Mouse (Mus musculus) CH12.LX (cell line): Measurements from ENCODE around the gene Zfp978. TPM values are rescaled to one million over a fixed set of nuclear protein-coding genes. Genes with fewer than 3 reads are reported as not detected.
"Not testable (repeated sequence)": the region's sequence is repeated elsewhere in the genome, so short reads cannot be mapped to it uniquely, and the experiment has no call there.

Source experiments
- DNase-seq: peaks from one replicate; pipeline ENCODE4 v3.0.0-alpha.2; 2013; ENCODE audit errors: extremely low read depth
- H3K27ac ChIP-seq: 2 replicates; pipeline ENCODE4 v1.5.1; 2012; ENCODE audit warnings: low read depth, mild to moderate bottlenecking, control low read depth, moderate library complexity; ENCODE audit not compliant: insufficient read depth
- H3K27me3 ChIP-seq: replicated peaks from 2 replicates; pipeline ENCODE3; 2012; ENCODE audit warnings: inconsistent platforms
- H3K36me3 ChIP-seq, 2 experiments: replicated peaks in 1 of 2; 2 replicates each; pipeline versions ENCODE3 to v1.6.1; 2012; ENCODE audit warnings: inconsistent platforms in 1 of 2, low read length in 1 of 2, mild to moderate bottlenecking in 1 of 2, mixed read lengths in 1 of 2, moderate library complexity in 1 of 2; ENCODE audit not compliant: control insufficient read depth in 1 of 2, insufficient read depth in 1 of 2
- H3K4me1 ChIP-seq, 2 experiments: 2 replicates each; pipeline ENCODE4 v1.6.1; 2012; ENCODE audit warnings: inconsistent platforms in 1 of 2, moderate library complexity in 1 of 2; ENCODE audit not compliant: insufficient read depth in 2 of 2, control insufficient read depth in 1 of 2
- H3K4me2 ChIP-seq: 2 replicates; pipeline ENCODE4 v1.6.1; 2012; ENCODE audit warnings: low read depth, mild to moderate bottlenecking, control low read depth; ENCODE audit not compliant: poor library complexity, insufficient read depth, severe bottlenecking
- H3K4me3 ChIP-seq, 3 experiments: fragments of 150-350 bp in 1 of 3; sonication (generic) in 1 of 3; replicated peaks in 1 of 3; 2 replicates each; pipeline versions ENCODE3 to v1.5.1; 2011 to 2012; ENCODE audit warnings: low read depth in 2 of 3, low read length in 2 of 3, mild to moderate bottlenecking in 2 of 3, moderate library complexity in 2 of 3, control low read depth in 1 of 3, improper control_type of control experiment in 1 of 3, inconsistent platforms in 1 of 3, mixed read lengths in 1 of 3; ENCODE audit not compliant: poor library complexity in 1 of 3
- H3K79me2 ChIP-seq: replicated peaks from 2 replicates; pipeline ENCODE4 v1.6.1; 2012; ENCODE audit warnings: mild to moderate bottlenecking, moderate library complexity; ENCODE audit not compliant: control insufficient read depth, poor library complexity, insufficient read depth, severe bottlenecking; ENCODE audit errors: extremely low read depth
- H3K9ac ChIP-seq: 2 replicates; pipeline ENCODE4 v1.6.1; 2012; ENCODE audit warnings: low read depth, mild to moderate bottlenecking, control low read depth, moderate library complexity; ENCODE audit not compliant: insufficient read depth
- H3K9me3 ChIP-seq: replicated peaks from 2 replicates; pipeline ENCODE3; 2012; ENCODE audit warnings: low read length, inconsistent platforms, mixed read lengths
- CHD1 ChIP-seq: IDR thresholded peaks from 2 replicates; pipeline ENCODE4 v1.6.1; 2012; ENCODE audit warnings: low read depth, low read length, improper control_type of control experiment, inconsistent platforms
- EP300 ChIP-seq: IDR thresholded peaks from 2 replicates; pipeline ENCODE4 v1.6.1; 2011; ENCODE audit warnings: low read length, improper control_type of control experiment
- HCFC1 ChIP-seq: IDR thresholded peaks from 2 replicates; pipeline ENCODE4 v1.6.1; 2012; ENCODE audit warnings: low read depth, mild to moderate bottlenecking, inconsistent platforms, low read length, improper control_type of control experiment
- IRF4 ChIP-seq: IDR thresholded peaks from 2 replicates; pipeline ENCODE4 v1.6.1; 2014; ENCODE audit warnings: low read depth, mild to moderate bottlenecking, inconsistent platforms, low read length, improper control_type of control experiment
- JUND ChIP-seq: conservative IDR thresholded peaks from 2 replicates; pipeline ENCODE4 v1.6.1; 2011; ENCODE audit warnings: low read depth, low read length, improper control_type of control experiment
- KAT2A ChIP-seq: IDR thresholded peaks from 2 replicates; pipeline ENCODE4 v1.6.1; 2012; ENCODE audit warnings: low read length, improper control_type of control experiment, inconsistent platforms; ENCODE audit not compliant: insufficient replicate concordance
- PAX5 ChIP-seq: IDR thresholded peaks from 2 replicates; pipeline ENCODE4 v1.6.1; 2012; ENCODE audit warnings: low read length, inconsistent platforms, mixed read lengths
- POLR2AphosphoS2 ChIP-seq: IDR thresholded peaks from 2 replicates; pipeline ENCODE4 v1.6.1; 2011; ENCODE audit warnings: low read depth, low read length, improper control_type of control experiment
- TCF12 ChIP-seq: IDR thresholded peaks from 2 replicates; pipeline ENCODE4 v1.6.1; 2014; ENCODE audit warnings: low read depth, mild to moderate bottlenecking, inconsistent platforms, low read length, improper control_type of control experiment
- dilution Hi-C: fragments of 300-500 bp; cut with MboI; formaldehyde crosslinking; loops from 2 replicates; pipeline ENCODE4 v1.14.3; 2020; ENCODE audit warnings: low sequenced_read_pairs; ENCODE audit not compliant: extremely low pct_unique_long_range_greater_than_20kb, extremely low pct_ligation_motif_present
- in situ Hi-C: fragments of 300-500 bp; cut with MboI; formaldehyde crosslinking; loops from 3 replicates; pipeline ENCODE4 v1.14.3; 2019; ENCODE audit warnings: low sequenced_read_pairs, low pct_ligation_motif_present, low pct_unique_long_range_greater_than_20kb, mixed read lengths
- polyA plus RNA-seq: library from polyadenylated mRNA; unstranded; fragments of >175 nt; gene quantifications from 2 replicates; pipeline ENCODE4 v1.2.1, GENCODE M21; 2012; ENCODE audit warnings: low read depth; ENCODE audit not compliant: insufficient read length
- total RNA-seq, 2 experiments: library from RNA; depleted of rRNA; stranded (reverse); fragments of 300-350 nt in 1 of 2; fragments of >200 nt in 1 of 2; gene quantifications; 2 replicates each; pipeline ENCODE4 v1.2.3; 2012 to 2014

Gene Zfp978
- total and polyA plus RNA-seq, 3 experiments = 0.72 TPM; not detected in 2

GRCm38 (mm10) chr4:147403509-147403908, 42.4 kb downstream of the Zfp978 start:
- H3K27ac ChIP-seq, H3K4me3 ChIP-seq, DNase-seq, dilution Hi-C loops, H3K27me3 ChIP-seq, H3K4me2 ChIP-seq, H3K36me3 ChIP-seq, in situ Hi-C loops, H3K9ac ChIP-seq, H3K79me2 ChIP-seq, H3K4me1 ChIP-seq: not testable (repeated sequence)
- peaks cover 28% of the 10 kb centered on the region for H3K9me3 ChIP-seq
- 0 out of 2 replicates have a peak, but pooled peaks have one; percentile 8 for TF ChIP-seq PAX5

- in situ Hi-C loops, H3K27ac ChIP-seq, H3K27me3 ChIP-seq, H3K9ac ChIP-seq, DNase-seq, H3K4me3 ChIP-seq, H3K4me1 ChIP-seq, dilution Hi-C loops, H3K4me2 ChIP-seq, H3K79me2 ChIP-seq, H3K36me3 ChIP-seq: not testable (repeated sequence)
- H3K9me3 ChIP-seq = peaks cover 27% of the 10 kb centered on the region
Measured at GRCm38 (mm10) chr4:147403931-147404913, 43.1 kb downstream of the Zfp978 start.

GRCm38 (mm10) chr4:147406735-147407462, 45.8 kb downstream of the Zfp978 start:
- DNase-seq = no peak
- in situ Hi-C loops = no loop called here
- Histone ChIP-seq H3K27ac (no peak overlapping the region), H3K79me2 (no peaks in the 10 kb centered on the region), H3K36me3 (no peaks in the 10 kb centered on the region), H3K4me3 (no peak overlapping the region), H3K9ac (no peak overlapping the region), H3K4me1 (no peaks in the 10 kb centered on the region)
- no peak for TF ChIP-seq TCF12
- TF ChIP-seq, all 38 proteins: peak for 0
- dilution Hi-C loops = no loop called here
- no peak overlapping the region for H3K4me2 ChIP-seq
- no peaks in the 10 kb centered on the region for H3K27me3 ChIP-seq
- peaks cover 17% of the 10 kb centered on the region for H3K9me3 ChIP-seq

- Histone ChIP-seq H3K9ac (no peak overlapping the region), H3K27ac (no peak overlapping the region), H3K9me3 (peaks cover 14% of the 10 kb centered on the region), H3K27me3 (no peaks in the 10 kb centered on the region), H3K4me1 (no peaks in the 10 kb centered on the region), H3K4me3 (no peak overlapping the region), H3K79me2 (no peaks in the 10 kb centered on the region), H3K4me2 (no peak overlapping the region), H3K36me3 (no peaks in the 10 kb centered on the region)
- no peak for DNase-seq
- no peak for TF ChIP-seq KAT2A
- no peak for TF ChIP-seq IRF4
- no peak for TF ChIP-seq HCFC1
- no peak for TF ChIP-seq JUND
- no peak for TF ChIP-seq POLR2AphosphoS2
- no peak for TF ChIP-seq CHD1
- TF ChIP-seq EP300 = no peak
- in situ Hi-C loops (no loop called here), dilution Hi-C loops (no loop called here)
Measured at GRCm38 (mm10) chr4:147407463-147407822, 46.3 kb downstream of the Zfp978 start.

GRCm38 (mm10) chr4:147416365-147416764, 55.3 kb downstream of the Zfp978 start:
- H3K4me3 ChIP-seq, H3K27me3 ChIP-seq, H3K79me2 ChIP-seq, H3K9ac ChIP-seq, H3K4me1 ChIP-seq, DNase-seq, H3K27ac ChIP-seq, H3K36me3 ChIP-seq, H3K4me2 ChIP-seq, dilution Hi-C loops, in situ Hi-C loops: not testable (repeated sequence)
- H3K9me3 ChIP-seq = peaks cover 32% of the 10 kb centered on the region
